Mouse (Mus musculus): ENCODE results near the gene Adgra3. TPM values are rescaled to one million over a fixed set of nuclear protein-coding genes. Genes with fewer than 3 reads are reported as not detected.

Adgra3 gene
- polyA plus RNA-seq, 1 experiment from 2014 or later: 9.9 TPM

DNA sequence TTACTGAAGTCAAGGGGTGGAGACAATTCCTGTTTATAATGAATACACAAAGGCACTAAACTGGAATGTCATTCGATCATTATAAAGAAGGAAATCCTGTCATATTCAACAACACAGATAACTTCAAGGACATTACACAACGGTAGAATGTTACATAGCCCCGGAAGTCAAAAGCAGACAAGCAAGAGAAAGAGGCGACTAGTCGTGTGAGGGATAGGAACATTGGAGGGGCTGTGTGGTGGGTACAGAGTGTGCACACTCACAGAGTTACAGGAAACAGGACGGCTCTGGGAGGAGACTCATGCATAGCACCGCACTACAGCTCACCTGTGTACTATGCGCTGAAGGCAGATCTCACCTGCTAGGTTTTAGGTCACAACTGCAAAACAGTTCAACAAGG lies 89.1 kb downstream of the Adgra3 start:
- no peaks in the 10 kb centered on the region for H3K27me3 ChIP-seq (ENCODE audit: control insufficient read depth, insufficient read depth, low read depth, low read length)
- WGBS: 91% methylated on average over 8 of the region's 8 CpGs
- no peak overlapping the region for H3K27ac ChIP-seq (ENCODE audit: low read length)
- H3K4me1 ChIP-seq (ENCODE audit: control insufficient read depth, insufficient read depth, low read length): no peaks in the 10 kb centered on the region
- no peak for ATAC-seq
- no peak overlapping the region for H3K4me3 ChIP-seq (ENCODE audit: low read depth, low read length)
- H3K9ac ChIP-seq (ENCODE audit: low read depth, low read length): no peak overlapping the region
- H3K9me3 ChIP-seq (replicated peaks; ENCODE audit: control insufficient read depth, low read length, poor library complexity, severe bottlenecking): no peaks in the 10 kb centered on the region
- H3K36me3 ChIP-seq (ENCODE audit: control insufficient read depth, insufficient read depth, low read length): no peaks in the 10 kb centered on the region
- no peak overlapping the region for H3K4me2 ChIP-seq (ENCODE audit: low read length)

DNA sequence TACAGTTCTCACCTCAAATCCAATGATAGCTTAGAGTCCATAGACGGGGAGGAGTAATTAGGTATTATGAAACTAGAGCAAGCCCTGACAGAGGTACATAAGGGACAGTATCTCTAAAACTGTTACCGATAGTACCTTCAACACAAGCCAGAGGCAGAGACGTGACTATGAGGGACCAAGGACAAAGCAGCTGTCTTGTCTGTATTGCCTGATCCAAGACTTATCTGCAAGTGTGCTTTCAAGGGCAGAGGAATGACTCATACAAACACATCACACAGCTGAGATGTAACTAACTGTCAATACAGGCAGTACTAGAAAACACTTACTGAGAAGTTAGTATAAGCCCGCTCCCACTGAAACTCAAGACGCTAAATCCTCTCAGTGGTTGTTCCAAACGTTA lies 91.1 kb downstream of the Adgra3 start:
- no peak overlapping the region for H3K27ac ChIP-seq (ENCODE audit: low read length)
- WGBS: 97% methylated on average over 6 of the region's 6 CpGs

GRCm38 (mm10) chr5:49965810-49966209 lies 93.0 kb downstream of the Adgra3 start:
- H3K27ac ChIP-seq (ENCODE audit: low read length): no peak overlapping the region
- no peaks in the 10 kb centered on the region for H3K27me3 ChIP-seq (ENCODE audit: control insufficient read depth, insufficient read depth, low read depth, low read length)
- no peaks in the 10 kb centered on the region for H3K36me3 ChIP-seq (ENCODE audit: control insufficient read depth, insufficient read depth, low read length)
- H3K4me3 ChIP-seq (ENCODE audit: low read depth, low read length): no peak overlapping the region
- no peak for ATAC-seq
- WGBS: 71% methylated on average over 8 of the region's 8 CpGs
- H3K4me1 ChIP-seq (ENCODE audit: control insufficient read depth, insufficient read depth, low read length): no peaks in the 10 kb centered on the region
- no peaks in the 10 kb centered on the region for H3K9me3 ChIP-seq (replicated peaks; ENCODE audit: control insufficient read depth, low read length, poor library complexity, severe bottlenecking)
- no peak overlapping the region for H3K9ac ChIP-seq (ENCODE audit: low read depth, low read length)
- H3K4me2 ChIP-seq (ENCODE audit: low read length): no peak overlapping the region

More for the DNA sequence above, 91.1 kb downstream of the Adgra3 start:
- Histone ChIP-seq H3K9ac (ENCODE audit: low read depth, low read length) (no peak overlapping the region), H3K4me3 (ENCODE audit: low read depth, low read length) (no peak overlapping the region), H3K4me2 (ENCODE audit: low read length) (no peak overlapping the region), H3K4me1 (ENCODE audit: control insufficient read depth, insufficient read depth, low read length) (no peaks in the 10 kb centered on the region), H3K27me3 (ENCODE audit: control insufficient read depth, insufficient read depth, low read depth, low read length) (no peaks in the 10 kb centered on the region), H3K36me3 (ENCODE audit: control insufficient read depth, insufficient read depth, low read length) (no peaks in the 10 kb centered on the region), H3K9me3 (replicated peaks; ENCODE audit: control insufficient read depth, low read length, poor library complexity, severe bottlenecking) (no peaks in the 10 kb centered on the region)
- no peak for ATAC-seq

DNA sequence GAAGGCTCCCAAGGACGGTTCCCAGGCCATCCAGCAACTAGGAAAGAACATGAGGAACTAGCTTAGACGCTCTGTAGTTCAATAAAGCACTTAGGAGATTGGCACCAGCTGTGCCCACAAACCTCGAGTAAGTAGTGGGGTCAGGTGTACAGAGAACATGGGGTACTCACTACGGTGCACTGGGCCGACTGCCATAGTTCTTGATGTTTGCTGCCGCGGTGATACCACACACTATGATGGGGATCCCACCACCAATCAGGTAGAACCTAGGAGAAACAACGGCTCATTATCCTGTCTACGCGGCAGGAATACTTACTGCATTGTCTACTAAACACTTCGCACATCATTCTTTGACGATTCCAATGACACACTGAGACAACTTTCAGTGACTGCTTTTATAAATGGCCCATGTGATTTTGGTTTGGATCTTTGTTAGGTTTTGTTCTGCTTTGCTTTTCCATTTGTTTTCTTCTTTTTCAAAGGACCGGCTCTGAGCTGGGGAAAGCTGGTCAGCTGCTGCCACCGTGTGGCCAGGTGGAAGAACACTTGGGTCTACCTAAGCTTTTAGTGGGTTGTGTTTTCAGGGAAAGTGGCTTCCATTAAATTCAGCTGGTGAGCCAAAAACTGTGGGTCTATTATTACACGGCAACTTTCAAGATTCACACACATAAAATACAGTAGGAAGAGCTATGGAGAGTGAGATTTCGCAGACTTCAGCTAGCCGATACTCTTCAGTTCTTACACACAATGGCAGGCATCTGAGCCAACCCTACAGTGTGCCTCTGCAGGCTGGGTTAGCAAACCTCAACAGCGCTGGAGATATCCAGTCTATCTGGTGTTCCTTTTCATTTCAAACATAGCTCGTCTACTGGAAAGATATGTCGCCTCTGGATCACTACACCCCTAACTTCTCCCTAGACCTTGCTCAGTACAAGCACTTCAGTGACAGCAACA lies 97.1 kb downstream of the Adgra3 start:
- peak; percentile 89 for ATAC-seq
- Histone ChIP-seq H3K27me3 (ENCODE audit: control insufficient read depth, insufficient read depth, low read depth, low read length) (no peaks in the 10 kb centered on the region), H3K4me2 (ENCODE audit: low read length) (no peak overlapping the region), H3K27ac (ENCODE audit: low read length) (no peak overlapping the region), H3K9me3 (replicated peaks; ENCODE audit: control insufficient read depth, low read length, poor library complexity, severe bottlenecking) (no peaks in the 10 kb centered on the region), H3K9ac (ENCODE audit: low read depth, low read length) (no peak overlapping the region), H3K36me3 (ENCODE audit: control insufficient read depth, insufficient read depth, low read length) (no peaks in the 10 kb centered on the region), H3K4me1 (ENCODE audit: control insufficient read depth, insufficient read depth, low read length) (no peaks in the 10 kb centered on the region), H3K4me3 (ENCODE audit: low read depth, low read length) (no peak overlapping the region)
- WGBS: 86% methylated on average over 20 of the region's 20 CpGs

GRCm38 (mm10) chr5:49936354-49936753 lies 122.5 kb downstream of the Adgra3 start:
- H3K9me3 ChIP-seq (replicated peaks; ENCODE audit: control insufficient read depth, low read length, poor library complexity, severe bottlenecking): no peaks in the 10 kb centered on the region
- H3K27ac ChIP-seq (ENCODE audit: low read length): no peak overlapping the region
- no peak for ATAC-seq
- H3K36me3 ChIP-seq (ENCODE audit: control insufficient read depth, insufficient read depth, low read length): no peaks in the 10 kb centered on the region
- no peaks in the 10 kb centered on the region for H3K4me1 ChIP-seq (ENCODE audit: control insufficient read depth, insufficient read depth, low read length)
- H3K27me3 ChIP-seq (ENCODE audit: control insufficient read depth, insufficient read depth, low read depth, low read length): no peaks in the 10 kb centered on the region
- no peak overlapping the region for H3K4me2 ChIP-seq (ENCODE audit: low read length)
- WGBS: 69% methylated on average over 1 of the region's 1 CpGs
- no peak overlapping the region for H3K9ac ChIP-seq (ENCODE audit: low read depth, low read length)
- no peak overlapping the region for H3K4me3 ChIP-seq (ENCODE audit: low read depth, low read length)

DNA sequence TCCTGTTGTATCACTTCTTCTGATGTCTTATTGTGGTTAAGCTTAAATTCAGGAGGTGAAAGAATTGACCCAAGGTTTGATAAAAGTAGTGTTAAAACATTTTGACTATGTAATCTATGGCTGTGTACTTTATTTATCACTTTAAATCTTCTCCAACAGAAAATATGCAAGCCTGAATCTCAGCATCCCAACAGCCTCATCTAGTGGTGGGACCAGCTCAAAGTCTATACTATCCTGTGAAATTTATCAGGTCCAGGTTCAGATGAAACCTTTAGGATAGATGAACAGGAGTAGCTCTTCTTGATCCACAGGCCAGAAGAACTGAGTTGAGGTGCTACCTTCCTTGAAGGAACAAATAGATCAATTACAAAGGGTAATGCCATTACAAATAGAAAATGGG lies 134.1 kb downstream of the Adgra3 start:
- H3K9me3 ChIP-seq (replicated peaks; ENCODE audit: control insufficient read depth, low read length, poor library complexity, severe bottlenecking): no peaks in the 10 kb centered on the region
- no peak for ATAC-seq
- H3K27ac ChIP-seq (ENCODE audit: low read length): no peak overlapping the region
- no peaks in the 10 kb centered on the region for H3K4me1 ChIP-seq (ENCODE audit: control insufficient read depth, insufficient read depth, low read length)
- H3K27me3 ChIP-seq (ENCODE audit: control insufficient read depth, insufficient read depth, low read depth, low read length): no peaks in the 10 kb centered on the region
- H3K36me3 ChIP-seq (ENCODE audit: control insufficient read depth, insufficient read depth, low read length): no peaks in the 10 kb centered on the region
- no peak overlapping the region for H3K4me2 ChIP-seq (ENCODE audit: low read length)
- H3K4me3 ChIP-seq (ENCODE audit: low read depth, low read length): no peak overlapping the region
- no peak overlapping the region for H3K9ac ChIP-seq (ENCODE audit: low read depth, low read length)

GRCm38 (mm10) chr5:49915695-49916106 lies 143.1 kb downstream of the Adgra3 start:
- H3K4me2 ChIP-seq (ENCODE audit: low read length): no peak overlapping the region
- no peak overlapping the region for H3K9ac ChIP-seq (ENCODE audit: low read depth, low read length)
- H3K4me1 ChIP-seq (ENCODE audit: control insufficient read depth, insufficient read depth, low read length): no peaks in the 10 kb centered on the region
- no peaks in the 10 kb centered on the region for H3K9me3 ChIP-seq (replicated peaks; ENCODE audit: control insufficient read depth, low read length, poor library complexity, severe bottlenecking)
- H3K27me3 ChIP-seq (ENCODE audit: control insufficient read depth, insufficient read depth, low read depth, low read length): no peaks in the 10 kb centered on the region
- ATAC-seq: 0 out of 2 replicates have a peak, but pooled peaks have one; percentile 21
- H3K4me3 ChIP-seq (ENCODE audit: low read depth, low read length): no peak overlapping the region
- 50% methylated on average over 2 of the region's 2 CpGs for WGBS
- no peaks in the 10 kb centered on the region for H3K36me3 ChIP-seq (ENCODE audit: control insufficient read depth, insufficient read depth, low read length)
- no peak overlapping the region for H3K27ac ChIP-seq (ENCODE audit: low read length)
